Mouse (Mus musculus) lung, adult 2 months (tissue): ENCODE results near the gene 6430548M08Rik. TPM values are rescaled to one million over a fixed set of nuclear protein-coding genes. Genes with fewer than 3 reads are reported as not detected.
A peak's percentile ranks its signal among the peaks of the same experiment; 100 is the strongest.

Source experiments
- DNase-seq: peaks from one replicate; pipeline ENCODE4 v3.0.0; 2022
- H3K4me1 ChIP-seq: fragments of 200-500 bp; 2 replicates; pipeline ENCODE4 v1.6.1; 2011; ENCODE audit warnings: low read length; ENCODE audit not compliant: control insufficient read depth, insufficient read depth
- H3K4me3 ChIP-seq: fragments of 200-500 bp; replicated peaks from 2 replicates; pipeline ENCODE3; 2011; ENCODE audit warnings: low read depth, mild to moderate bottlenecking, control low read depth, low read length; ENCODE audit errors: extremely low read depth
- CTCF ChIP-seq: fragments of 200-500 bp; IDR thresholded peaks from 2 replicates; pipeline ENCODE4 v1.5.1; 2011; ENCODE audit warnings: mild to moderate bottlenecking, low read length, control low read depth; ENCODE audit not compliant: insufficient read depth
- POLR2A ChIP-seq: fragments of 200-500 bp; IDR thresholded peaks from 2 replicates; pipeline ENCODE4 v1.6.1; 2011; ENCODE audit warnings: low read depth, mild to moderate bottlenecking, control low read depth, low read length, borderline replicate concordance; ENCODE audit errors: extremely low read depth
- WGBS: fragments of 180-500 bp; shearing (Covaris S2); methylation state at CpG from one replicate; pipeline ENCODE4 v1.1.7; 2018; 5-methylcytosine and 5-hydroxymethylcytosine counted together
- polyA plus RNA-seq: library from polyadenylated mRNA; depleted of rRNA; stranded (reverse); fragments of >200 nt; gene quantifications from 2 replicates; pipeline ENCODE4 v1.2.3, GENCODE M21; 2012

The 6430548M08Rik gene
- polyA plus RNA-seq, 1 experiment, result 46.1 TPM

- DNase-seq, result no peak
- Histone ChIP-seq H3K4me1 (no peaks in the 10 kb centered on the region), H3K4me3 (no peak overlapping the region)
- TF ChIP-seq CTCF (no peak), POLR2A (no peak)
- 44% methylated on average over 4 of the region's 4 CpGs for WGBS
Measured at GRCm38 (mm10) chr8:120176605-120177004, 62.7 kb downstream of the 6430548M08Rik start.

DNA sequence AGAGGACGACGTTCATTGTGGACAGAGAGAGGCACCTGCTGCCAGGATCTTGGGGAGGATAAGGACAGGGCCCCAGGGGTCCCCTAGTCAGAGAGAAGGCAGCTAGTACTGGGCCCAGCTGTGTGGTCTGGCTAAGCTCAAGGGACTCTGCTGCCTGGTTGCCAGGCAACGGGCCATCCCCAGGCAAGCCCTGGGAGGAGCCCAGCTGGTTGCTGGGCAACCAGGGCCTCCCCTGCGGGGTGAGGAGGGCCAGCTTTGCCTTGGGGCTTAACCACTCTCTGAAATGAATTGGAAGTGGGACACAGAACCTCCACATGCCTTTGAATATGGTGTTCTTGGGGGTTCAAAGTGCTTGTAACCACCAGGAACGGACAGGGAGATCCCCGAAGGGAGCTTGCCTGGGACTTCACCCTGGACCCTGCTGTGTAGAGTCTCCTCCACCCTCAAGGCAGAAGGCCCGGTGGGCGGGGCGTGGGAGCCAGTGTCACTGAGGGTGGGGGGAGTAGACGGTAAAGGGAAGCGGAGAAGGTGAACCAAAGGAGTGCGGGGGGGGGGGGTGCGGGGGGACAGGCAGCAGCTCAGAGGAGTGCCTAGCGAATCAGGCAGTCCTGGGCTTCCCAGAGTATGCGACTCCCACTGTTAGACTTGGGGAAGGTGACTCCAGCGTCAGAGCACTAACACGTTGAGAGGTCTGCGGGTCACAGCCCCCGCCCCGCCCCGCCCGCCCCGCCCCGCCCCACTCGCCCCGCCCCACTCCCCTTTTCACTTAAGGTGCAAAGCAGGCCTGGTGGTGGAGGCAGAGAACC is 63.6 kb downstream of the 6430548M08Rik start, which contains the start of gene Fam92b:
Gene Fam92b, minus strand, starts transcription at position 149 of the 806 bp plus-strand sequence.
- DNase-seq, result no peak
- Histone ChIP-seq H3K4me3 (no peak within 1 kb of the TSS), H3K4me1 (no peaks in the 10 kb centered on the region)
- TF ChIP-seq POLR2A (no peak), CTCF (no peak)
- WGBS, result 8% methylated on average over 26 of the region's 26 CpGs

DNA sequence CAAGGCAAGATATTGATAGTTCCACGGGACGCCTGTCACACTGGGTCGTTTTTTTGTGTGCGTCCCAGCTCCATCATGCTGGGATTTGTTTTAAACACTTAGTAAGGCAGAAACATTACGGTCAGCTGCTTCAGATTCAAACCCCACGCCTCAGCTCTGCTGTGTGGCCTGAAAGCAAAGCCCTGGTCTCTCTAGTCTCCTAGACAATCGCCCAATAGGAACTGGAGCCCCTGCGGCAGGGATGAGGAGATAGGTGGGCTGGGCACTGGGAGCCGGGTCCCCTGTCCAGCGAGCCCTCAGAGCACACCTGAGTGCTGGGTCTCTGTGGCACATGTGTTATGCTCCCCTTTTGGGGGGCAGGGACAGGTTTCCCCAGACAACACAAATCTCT is 64.2 kb downstream of the 6430548M08Rik start:
- no peak for DNase-seq
- 26% methylated on average over 10 of the region's 10 CpGs for WGBS
- no peak overlapping the region for H3K4me3 ChIP-seq
- no peaks in the 10 kb centered on the region for H3K4me1 ChIP-seq
- no peak for TF ChIP-seq POLR2A

- Histone ChIP-seq H3K4me3 (no peak overlapping the region), H3K4me1 (no peaks in the 10 kb centered on the region)
- WGBS, result under 1% methylated on average over 10 of the region's 10 CpGs
- TF ChIP-seq POLR2A (no peak), CTCF (peak; percentile 98)
- peak; percentile 93 for DNase-seq
Measured at GRCm38 (mm10) chr8:120179027-120179431, 65.1 kb downstream of the 6430548M08Rik start.

DNA sequence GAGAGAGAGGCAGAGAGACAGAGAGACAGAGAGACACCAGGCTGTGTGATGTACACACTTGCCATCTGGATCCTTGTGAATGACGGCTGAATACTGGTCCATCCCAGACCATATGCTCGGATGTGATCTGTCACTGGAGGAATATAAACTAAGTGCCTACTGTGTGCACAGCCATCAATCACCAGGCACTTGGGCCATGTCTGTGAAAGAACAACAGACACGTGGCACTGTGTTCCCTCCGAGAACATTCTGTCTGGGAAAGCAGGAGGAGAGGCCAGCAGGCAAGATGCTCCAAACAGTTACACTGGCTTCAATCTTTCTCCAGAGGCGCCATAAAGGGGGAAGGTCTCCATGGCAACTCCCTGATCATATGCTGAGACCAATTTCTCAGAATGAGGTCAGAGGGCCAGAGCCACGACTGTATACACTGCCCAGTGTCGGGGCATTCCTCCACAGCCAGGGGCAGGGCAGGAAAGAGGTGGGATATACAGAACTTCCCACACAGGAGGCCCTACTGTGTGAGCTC is 66.6 kb downstream of the 6430548M08Rik start:
- Histone ChIP-seq H3K4me1 (peaks cover 2% of the 10 kb centered on the region), H3K4me3 (no peak overlapping the region)
- DNase-seq, result no peak
- 68% methylated on average over 7 of the region's 7 CpGs for whole genome bisulfite sequencing
- TF ChIP-seq POLR2A, result no peak
- TF ChIP-seq CTCF, result no peak

- Histone ChIP-seq H3K4me1 (peaks cover 8% of the 10 kb centered on the region), H3K4me3 (no peak overlapping the region)
- no peak for TF ChIP-seq POLR2A
- TF ChIP-seq CTCF, result no peak
- WGBS, result 79% methylated on average over 5 of the region's 5 CpGs
- DNase-seq, result no peak
Measured at GRCm38 (mm10) chr8:120181274-120181673, 67.3 kb downstream of the 6430548M08Rik start.

GRCm38 (mm10) chr8:120181861-120182414 is 68.0 kb downstream of the 6430548M08Rik start:
- no peak for DNase-seq
- no peak for TF ChIP-seq POLR2A
- no peak overlapping the region for H3K4me3 ChIP-seq
- WGBS, result 82% methylated on average over 4 of the region's 4 CpGs
- peaks cover 8% of the 10 kb centered on the region for H3K4me1 ChIP-seq

DNA sequence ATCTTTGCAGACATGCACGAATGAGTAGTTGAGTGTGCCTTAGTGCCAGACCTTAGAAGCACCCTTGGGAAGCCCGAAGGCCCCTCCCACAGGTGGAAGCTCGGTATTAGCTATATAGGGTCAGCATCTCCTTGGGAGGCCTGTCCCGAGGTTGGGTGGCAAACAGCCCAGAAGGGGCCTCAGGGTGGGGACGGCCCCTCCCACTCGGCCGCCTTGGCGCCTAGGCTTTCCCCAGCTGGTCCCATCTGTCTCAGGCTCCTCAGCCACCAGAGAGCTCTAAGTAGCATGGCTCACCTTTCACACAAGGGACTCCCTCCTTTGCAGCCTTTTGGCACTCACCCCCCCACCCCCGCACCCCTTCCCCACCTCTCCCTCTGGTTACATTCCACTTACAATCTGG is 70.4 kb downstream of the 6430548M08Rik start:
- WGBS, result 38% methylated on average over 9 of the region's 9 CpGs
- TF ChIP-seq CTCF (no peak), POLR2A (no peak)
- Histone ChIP-seq H3K4me1 (peaks cover 21% of the 10 kb centered on the region), H3K4me3 (no peak overlapping the region)
- DNase-seq, result no peak

DNA sequence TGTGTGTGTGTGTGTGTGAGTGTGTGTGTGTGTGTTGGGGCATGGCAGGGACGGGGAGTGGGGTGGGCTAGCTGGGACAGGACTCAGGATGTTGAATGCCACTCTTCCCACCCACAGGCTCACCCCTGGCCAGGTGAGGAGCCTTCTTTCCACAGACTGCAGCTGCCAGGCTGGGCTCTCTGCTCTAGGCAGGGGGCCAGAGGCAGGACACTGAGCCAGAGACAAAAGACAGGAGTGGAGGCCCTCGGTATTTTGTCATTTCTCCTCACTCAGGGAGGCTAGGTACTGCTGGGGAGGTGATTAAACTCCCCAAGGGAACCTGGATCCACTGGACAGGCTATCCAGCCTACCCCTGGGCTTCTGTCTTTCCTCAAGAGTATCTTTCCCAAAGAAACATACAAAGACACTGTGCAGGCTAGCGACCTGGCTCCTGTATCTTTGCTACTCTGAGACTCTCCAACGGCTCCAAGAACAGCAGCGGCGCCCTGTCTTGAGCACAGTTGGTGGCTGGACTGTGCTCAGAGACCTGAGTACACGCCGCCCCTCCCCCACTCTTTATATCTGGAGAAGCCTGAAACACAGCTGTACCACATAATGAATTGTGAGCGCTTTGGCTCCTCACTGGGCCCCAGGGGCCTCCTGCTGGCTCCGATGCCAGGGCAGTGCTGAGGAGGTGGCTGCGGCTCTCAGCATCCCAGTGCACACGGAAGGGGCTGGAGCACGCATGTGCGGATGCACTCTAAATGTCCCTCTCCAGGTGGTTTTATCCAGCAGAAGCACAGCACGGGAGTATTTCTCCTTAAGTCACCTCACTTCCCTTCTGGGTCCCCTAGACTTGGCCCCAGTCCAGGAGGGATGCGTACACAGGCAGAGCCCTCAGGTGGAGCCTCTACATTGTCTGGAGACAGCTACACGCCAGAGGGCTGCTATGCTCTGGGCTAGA is 71.2 kb downstream of the 6430548M08Rik start:
- TF ChIP-seq POLR2A (no peak), CTCF (no peak)
- Histone ChIP-seq H3K4me1 (peaks cover 21% of the 10 kb centered on the region), H3K4me3 (no peak overlapping the region)
- peak; percentile 25 for DNase-seq
- 41% methylated on average over 16 of the region's 17 CpGs for WGBS
